Mouse (Mus musculus) liver, adult 2 months (tissue): ENCODE measurements around the gene Ireb2.

Experiments
- CTCF ChIP-seq: fragments of 200-500 bp; IDR thresholded peaks from 2 replicates; pipeline ENCODE4 v1.5.1; 2011; ENCODE audit warnings: low read depth, low read length, control low read depth
- POLR2A ChIP-seq: fragments of 200-500 bp; IDR thresholded peaks from 2 replicates; pipeline ENCODE4 v1.6.1; 2011; ENCODE audit warnings: low read length, control low read depth; ENCODE audit not compliant: insufficient read depth; ENCODE audit errors: extremely low read depth

DNA sequence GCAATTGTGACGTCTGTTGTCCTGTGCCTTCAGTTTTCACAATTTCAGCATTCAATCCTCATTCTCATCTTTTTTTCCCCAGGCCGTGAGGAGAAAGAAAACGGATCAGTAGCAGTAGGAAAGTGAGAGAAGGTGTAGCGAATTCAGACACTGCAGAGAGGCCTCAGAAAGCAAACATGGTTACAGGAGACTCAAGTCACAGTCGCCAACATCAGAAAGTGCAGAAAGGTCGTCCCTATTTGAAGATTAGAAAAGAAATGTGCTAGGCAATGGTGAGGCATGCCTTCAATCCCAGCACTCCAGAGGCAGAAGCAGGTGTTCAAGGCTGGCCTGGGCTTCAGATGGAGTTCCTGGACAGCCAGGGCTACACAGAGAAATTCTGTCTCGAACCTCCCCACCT is 52.0 kb downstream of the Ireb2 start:
- TF ChIP-seq POLR2A (no peak), CTCF (no peak)
